In the genomic region with DNA sequence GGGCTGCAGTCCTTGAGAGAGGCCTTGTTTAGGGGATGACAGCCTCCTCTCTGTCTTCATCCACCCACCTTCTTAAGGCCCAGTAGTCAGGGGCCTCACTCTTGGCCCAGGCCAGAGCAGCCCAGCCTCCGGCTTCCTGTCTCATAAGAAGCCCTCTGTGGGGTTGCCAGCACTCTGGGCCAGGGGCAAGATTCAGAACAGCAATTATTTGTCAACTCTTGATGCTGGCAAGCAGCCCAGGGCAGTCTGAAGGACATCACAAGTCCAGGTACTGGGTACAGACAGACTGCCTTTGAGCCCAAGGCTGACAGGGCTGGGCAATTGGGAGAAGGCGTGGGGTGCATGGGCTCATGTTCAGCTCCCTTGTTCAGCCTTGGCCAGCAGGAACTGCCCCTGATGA, we compare ENCODE assay signal across 10 mouse cellular contexts.
DNase-seq lines count a peak whose midpoint lies in the region; ATAC-seq lines count a peak whose summit lies in the region.
"Had no signal": no experiment of that assay in that cellular context is flagged by ENCODE, and none has a peak within 500 bp of the region (broad histone marks: within the 10 kb centered on the region; RNA-seq: fewer than 3 reads in every experiment).

No protein-coding gene starts in this region.

- WGBS in hindbrain, embryonic 14.5 days: 88% methylated on average over 2 of the region's 2 CpGs
- 88% methylated on average over 2 of the region's 2 CpGs for WGBS in hindbrain, embryonic 12.5 days

- no peak overlapping the region for H3K27ac ChIP-seq in hindbrain, embryonic 14.5 days
- no peak overlapping the region for H3K27ac ChIP-seq in hindbrain, embryonic 12.5 days
- H3K27ac ChIP-seq: limb, embryonic 12.5 days had no signal

- H3K4me2 ChIP-seq in hindbrain, embryonic 14.5 days (replicated peaks): no peak overlapping the region
- H3K4me2 ChIP-seq in hindbrain, embryonic 12.5 days (replicated peaks): no peak overlapping the region
- H3K4me2 ChIP-seq: limb, embryonic 12.5 days had no signal

- H3K36me3 ChIP-seq in hindbrain, embryonic 14.5 days (replicated peaks; ENCODE audit: control insufficient read depth, insufficient read depth): no peaks in the 10 kb centered on the region
- no peaks in the 10 kb centered on the region for H3K36me3 ChIP-seq in hindbrain, embryonic 12.5 days
- H3K36me3 ChIP-seq: limb, embryonic 12.5 days had no signal

- H3K9me3 ChIP-seq in hindbrain, embryonic 14.5 days (ENCODE audit: control insufficient read depth, low read length): no peaks in the 10 kb centered on the region
- no peaks in the 10 kb centered on the region for H3K9me3 ChIP-seq in hindbrain, embryonic 12.5 days (replicated peaks)
- H3K9me3 ChIP-seq: limb, embryonic 12.5 days had no signal

- H3K27me3 ChIP-seq in hindbrain, embryonic 14.5 days (ENCODE audit: control insufficient read depth, insufficient read depth, low read length): no peaks in the 10 kb centered on the region
- no peaks in the 10 kb centered on the region for H3K27me3 ChIP-seq in hindbrain, embryonic 12.5 days
- H3K27me3 ChIP-seq: limb, embryonic 12.5 days had no signal

- DNase-seq in hindbrain, embryonic 14.5 days (ENCODE audit: low spot score): no peak
- peak; percentile 49 for DNase-seq in right cerebral cortex, postnatal 14 days
- DNase-seq in right cerebral cortex, adult 2 months (ENCODE audit: low spot score in 2 of 2): no peak
- DNase-seq in kidney, postnatal 14 days: peak; percentile 37
- no peak for DNase-seq in spleen, adult 12 weeks (ENCODE audit: low spot score)
- DNase-seq in retina, embryonic 14.5 days (ENCODE audit: low spot score): no peak
- DNase-seq: gastrocnemius, postnatal 10 days; thymus, adult 18-20 months had no signal

- H3K4me3 ChIP-seq in hindbrain, embryonic 14.5 days (replicated peaks; ENCODE audit: low read length): no peak overlapping the region
- H3K4me3 ChIP-seq in hindbrain, embryonic 12.5 days: no peak overlapping the region
- H3K4me3 ChIP-seq: limb, embryonic 12.5 days had no signal

- no peak overlapping the region for H3K9ac ChIP-seq in hindbrain, embryonic 14.5 days
- H3K9ac ChIP-seq in hindbrain, embryonic 12.5 days: no peak overlapping the region
- H3K9ac ChIP-seq: limb, embryonic 12.5 days had no signal

- peak; percentile 55; the same call in 1 of the 2 replicates for ATAC-seq in hindbrain, embryonic 14.5 days (ENCODE audit: low FRiP score)
- no peak for ATAC-seq in hindbrain, embryonic 12.5 days (ENCODE audit: low FRiP score)

- H3K4me1 ChIP-seq in hindbrain, embryonic 14.5 days (replicated peaks; ENCODE audit: control insufficient read depth, insufficient read depth, low read length): peaks cover 4% of the 10 kb centered on the region; the same call in 1 of the 2 replicates
- H3K4me1 ChIP-seq in hindbrain, embryonic 12.5 days: peaks cover 10% of the 10 kb centered on the region

Comparison
In these comparisons a context has a peak if more than half of its experiments do, and no peak if none do; other contexts are left out.
1. DNase-seq: peak in right cerebral cortex, postnatal 14 days (single experiment) and kidney, postnatal 14 days (single experiment); none in hindbrain, embryonic 14.5 days (single experiment), right cerebral cortex, adult 2 months (0 of 2), spleen, adult 12 weeks (single experiment) and retina, embryonic 14.5 days (single experiment).